Mouse (Mus musculus) spleen, adult 2 months (tissue): Measurements from ENCODE around the gene Pdhb.

ENCODE experiments used
- CTCF ChIP-seq: fragments of 200-500 bp; IDR thresholded peaks from 2 replicates; pipeline ENCODE4 v1.5.1; 2011; ENCODE audit warnings: mild to moderate bottlenecking, inconsistent platforms; ENCODE audit not compliant: insufficient read depth, insufficient read length, insufficient replicate concordance; ENCODE audit errors: extremely low read depth
- POLR2A ChIP-seq: fragments of 200-500 bp; IDR thresholded peaks from 2 replicates; pipeline ENCODE4 v1.6.1; 2011; ENCODE audit warnings: low read depth, low read length, inconsistent platforms

DNA sequence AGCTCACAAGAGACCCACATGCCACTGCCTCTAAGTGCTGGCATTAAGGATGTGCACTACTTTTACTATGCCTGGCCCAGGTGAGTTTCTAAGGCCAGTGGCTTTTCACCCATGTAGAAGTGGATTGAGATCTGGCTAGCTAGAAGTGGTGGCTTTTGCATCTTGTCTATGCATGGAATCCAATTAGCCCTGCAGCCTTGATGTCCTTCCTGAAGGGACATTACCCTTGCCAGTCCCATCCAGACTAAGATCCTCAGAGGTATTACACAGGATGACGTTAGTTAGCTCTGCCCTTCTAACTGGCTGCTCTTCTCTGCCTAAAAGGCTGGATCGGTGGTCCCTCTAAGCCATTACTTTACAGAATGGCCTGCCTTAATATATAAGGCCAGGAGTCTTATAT is 40.2 kb upstream of the Pdhb start:
- no peak for TF ChIP-seq POLR2A
- TF ChIP-seq CTCF, result no peak
